Mouse (Mus musculus) yolk sac, embryonic 10.5 days (tissue): ENCODE results near the gene 1700122O11Rik.

ENCODE experiments used
- DNase-seq: peaks from one replicate; pipeline ENCODE4 v3.0.0-alpha.2; 2017; ENCODE audit warnings: low spot score

1700122O11Rik gene

DNA sequence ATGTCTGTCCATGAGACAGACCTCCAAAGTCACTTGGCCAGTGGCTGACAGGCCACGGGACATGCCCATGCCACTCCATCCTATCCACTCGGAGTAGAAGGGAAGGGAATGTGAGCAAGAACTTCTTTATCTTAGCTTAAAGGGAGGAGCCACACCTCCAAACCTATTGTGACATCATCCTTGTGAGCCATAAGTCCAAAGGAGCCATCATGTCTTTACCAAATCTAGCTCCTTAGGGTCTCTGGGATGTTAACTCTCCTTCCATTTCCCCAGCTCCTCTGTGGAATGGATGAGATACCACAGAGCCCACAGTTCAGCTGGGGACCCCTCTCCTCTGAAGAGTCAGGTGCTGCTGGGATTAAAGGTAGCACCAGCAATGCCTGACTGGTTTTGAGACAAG is at the start of gene 1700122O11Rik:
TSS of gene 1700122O11Rik (minus strand) at position 101 of the 400 bp plus-strand sequence.
- DNase-seq, result no peak

DNA sequence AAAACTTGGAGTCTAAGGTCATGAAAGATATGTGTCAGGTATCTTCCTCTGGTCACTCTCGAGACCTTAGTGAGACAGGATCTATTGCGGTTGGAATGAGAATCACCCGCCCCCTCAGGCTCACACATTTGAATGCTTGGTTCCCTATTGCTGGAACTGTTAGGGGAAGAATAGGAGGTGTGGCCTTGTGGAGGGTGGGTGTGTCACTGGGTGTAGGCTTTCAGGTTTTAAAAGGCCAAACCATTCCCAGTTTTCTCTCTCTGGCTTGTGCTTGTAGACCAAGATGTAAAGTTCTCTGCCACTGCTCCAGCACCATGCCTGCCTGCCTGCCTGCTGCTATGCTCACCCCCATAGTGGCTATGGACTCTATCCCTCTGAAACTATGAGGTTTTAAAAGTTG is 42.5 kb upstream of the 1700122O11Rik start:
- DNase-seq, result no peak

DNA sequence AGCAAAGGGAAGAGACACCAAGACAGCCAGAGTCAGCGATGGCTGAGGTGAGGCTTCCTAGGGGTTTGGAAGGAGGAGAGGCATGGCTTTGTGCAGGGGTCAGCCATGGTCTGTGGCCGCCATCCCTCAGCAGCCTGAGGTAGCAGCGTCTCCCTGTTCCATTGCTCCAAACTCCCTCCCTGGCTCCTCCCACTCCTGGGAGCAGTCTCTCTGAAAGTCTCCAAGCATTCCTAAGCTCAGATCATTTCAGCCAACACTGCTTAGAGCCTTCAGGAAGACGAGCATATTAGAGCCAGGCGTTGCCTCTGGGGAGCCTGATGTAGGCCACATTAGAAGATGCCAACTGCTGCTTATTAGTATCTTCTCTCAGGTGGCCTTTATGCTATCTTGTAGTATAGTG is 29.6 kb upstream of the 1700122O11Rik start:
- DNase-seq, result peak; percentile 34

DNA sequence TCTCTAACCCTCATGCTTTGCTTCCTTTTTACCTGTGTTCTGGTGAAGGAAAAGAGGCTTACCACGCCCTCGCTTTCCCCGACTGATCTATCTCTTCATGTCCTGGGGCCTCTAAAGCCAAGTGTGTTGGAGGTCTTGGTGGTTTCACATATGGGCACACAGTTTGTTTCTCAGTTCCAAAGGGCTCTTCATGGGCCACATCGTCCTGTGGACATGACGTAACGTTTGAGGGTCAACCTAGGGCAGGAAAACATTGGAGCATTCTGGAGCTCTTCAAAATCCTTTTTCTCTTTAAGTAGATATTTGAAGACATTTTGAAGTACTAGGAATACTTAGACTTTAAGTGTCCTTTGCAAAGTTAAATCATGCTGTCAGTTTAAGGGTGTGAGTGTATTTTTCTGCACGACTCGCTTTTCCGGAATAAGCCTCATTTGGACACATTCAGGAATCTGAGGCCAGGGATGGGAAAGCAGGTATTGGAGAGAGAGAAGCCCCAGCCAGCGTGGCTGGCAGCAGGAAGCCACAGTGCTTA is 29.1 kb upstream of the 1700122O11Rik start:
- DNase-seq, result no peak

DNA sequence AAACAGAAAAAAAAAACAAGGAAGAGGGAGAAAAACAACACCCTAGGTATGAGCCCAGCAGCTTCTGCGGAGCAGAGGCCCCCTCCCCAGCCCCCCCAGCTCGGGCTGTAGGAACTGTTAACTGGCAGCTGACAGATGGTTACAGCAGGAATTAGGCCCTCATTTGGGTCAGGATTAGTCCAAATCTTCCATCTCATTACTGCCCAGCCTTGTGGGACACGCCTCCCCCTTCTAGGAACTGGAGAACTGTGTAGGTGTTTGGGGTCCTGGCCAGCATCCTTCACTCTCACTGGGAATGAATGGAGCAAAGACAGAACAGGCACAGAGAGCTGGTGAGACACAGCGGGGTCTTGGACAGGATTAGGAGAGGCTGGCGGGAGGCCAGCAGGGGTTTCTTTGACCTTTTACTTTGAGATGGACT is 27.0 kb upstream of the 1700122O11Rik start:
- DNase-seq, result no peak

DNA sequence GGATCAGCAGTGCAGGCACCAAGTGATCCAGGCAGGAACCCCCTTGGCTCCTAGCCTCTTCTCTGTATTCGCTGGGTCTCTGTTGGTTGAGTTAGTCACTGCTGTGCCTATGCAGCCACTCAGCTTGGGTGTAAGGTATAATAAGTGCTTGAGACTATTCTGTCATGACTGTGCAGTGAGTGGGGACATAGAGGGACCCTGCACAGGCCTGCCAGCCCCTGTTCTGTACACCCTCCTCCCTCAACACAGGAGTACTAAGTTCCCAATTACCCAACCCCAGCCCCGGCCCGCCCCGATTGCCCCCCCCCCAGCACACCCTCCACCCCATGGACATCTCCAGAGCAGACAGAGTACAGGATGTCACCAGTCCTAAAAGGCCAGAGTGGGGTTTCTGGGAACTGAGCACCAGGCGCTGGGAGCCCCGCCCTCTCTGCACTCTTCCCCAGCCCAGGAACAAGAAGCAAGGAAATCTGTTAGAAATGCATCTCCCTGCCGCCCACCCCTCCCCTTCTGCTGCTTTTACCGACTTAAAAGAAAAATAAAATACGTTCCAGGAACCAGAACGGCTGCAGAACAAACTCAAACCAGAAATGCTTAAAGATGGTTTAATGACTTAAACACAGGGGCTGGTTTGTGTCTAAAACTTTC is 26.2 kb upstream of the 1700122O11Rik start:
- peak; percentile 47 for DNase-seq

DNA sequence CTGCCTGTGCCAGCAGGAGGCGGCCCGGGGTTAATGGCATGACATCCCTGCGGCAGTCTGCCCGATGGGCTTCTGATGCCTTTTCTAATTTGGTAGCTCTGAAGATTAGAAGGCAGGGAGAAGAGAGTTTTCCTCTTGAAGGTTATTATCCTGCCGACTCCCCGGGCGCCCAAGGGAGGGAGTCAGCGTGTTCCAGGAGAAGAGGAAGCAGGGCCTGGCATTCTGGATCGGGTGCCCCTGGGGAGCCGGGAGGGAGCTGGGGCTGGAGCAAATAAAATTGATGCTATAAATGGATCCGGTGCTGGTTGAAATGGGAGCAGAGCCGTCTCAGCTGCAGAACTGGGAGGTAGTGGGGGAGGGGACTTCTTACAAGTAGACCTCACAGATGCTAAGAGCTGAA is 19.3 kb upstream of the 1700122O11Rik start:
- DNase-seq, result no peak

DNA sequence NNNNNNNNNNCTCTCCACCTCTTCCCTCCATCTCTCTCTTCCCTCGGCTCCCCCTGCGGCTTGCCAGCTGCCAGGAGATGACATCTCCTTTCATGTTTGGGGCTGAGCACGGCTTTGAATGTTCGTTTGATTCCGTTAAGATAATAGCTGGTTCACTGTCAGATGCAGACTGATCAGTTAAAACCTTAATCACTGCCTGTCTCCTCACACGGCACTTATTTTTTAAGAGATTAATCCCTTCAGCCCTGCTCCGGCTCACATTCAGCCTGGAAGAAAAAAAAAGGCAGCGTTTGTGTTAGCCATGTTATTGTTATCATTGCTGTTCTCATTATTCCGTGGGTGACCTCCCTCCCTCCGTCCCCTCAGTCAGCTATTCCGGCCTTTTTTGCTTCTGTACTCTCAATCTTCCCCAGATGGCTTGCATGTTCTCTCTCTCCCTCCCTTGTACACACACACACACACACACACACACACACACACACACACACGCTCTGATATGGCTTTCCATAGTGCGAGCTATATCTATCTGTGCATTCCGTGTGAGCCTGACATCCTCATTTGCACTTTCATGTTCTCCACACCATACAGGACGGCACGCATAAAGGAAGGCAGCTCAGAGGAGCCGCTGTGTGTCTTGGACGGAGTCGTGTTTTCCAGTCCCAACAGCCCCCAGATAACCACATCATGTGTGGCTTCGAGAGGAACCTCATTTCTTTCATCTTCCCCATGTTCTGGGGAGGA is 17.2 kb upstream of the 1700122O11Rik start:
- DNase-seq, result no peak

DNA sequence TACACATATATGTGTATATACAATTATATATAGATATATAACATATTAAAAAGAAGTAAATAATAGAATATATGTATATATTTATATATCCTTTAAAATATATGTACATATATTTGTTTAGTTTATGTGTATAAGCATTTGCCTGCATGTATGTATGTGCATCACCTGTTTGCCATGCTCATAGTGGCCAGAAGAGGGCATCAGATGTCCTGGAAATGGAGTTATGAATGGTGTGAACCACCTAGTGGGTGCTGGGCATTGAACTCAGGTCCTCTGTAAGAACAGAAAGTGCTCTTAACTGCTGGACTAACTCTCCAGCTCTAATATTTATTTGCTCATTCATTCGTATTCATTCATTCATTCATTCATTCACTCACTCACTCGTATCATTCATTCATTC is 15.6 kb upstream of the 1700122O11Rik start:
- DNase-seq, result no peak

DNA sequence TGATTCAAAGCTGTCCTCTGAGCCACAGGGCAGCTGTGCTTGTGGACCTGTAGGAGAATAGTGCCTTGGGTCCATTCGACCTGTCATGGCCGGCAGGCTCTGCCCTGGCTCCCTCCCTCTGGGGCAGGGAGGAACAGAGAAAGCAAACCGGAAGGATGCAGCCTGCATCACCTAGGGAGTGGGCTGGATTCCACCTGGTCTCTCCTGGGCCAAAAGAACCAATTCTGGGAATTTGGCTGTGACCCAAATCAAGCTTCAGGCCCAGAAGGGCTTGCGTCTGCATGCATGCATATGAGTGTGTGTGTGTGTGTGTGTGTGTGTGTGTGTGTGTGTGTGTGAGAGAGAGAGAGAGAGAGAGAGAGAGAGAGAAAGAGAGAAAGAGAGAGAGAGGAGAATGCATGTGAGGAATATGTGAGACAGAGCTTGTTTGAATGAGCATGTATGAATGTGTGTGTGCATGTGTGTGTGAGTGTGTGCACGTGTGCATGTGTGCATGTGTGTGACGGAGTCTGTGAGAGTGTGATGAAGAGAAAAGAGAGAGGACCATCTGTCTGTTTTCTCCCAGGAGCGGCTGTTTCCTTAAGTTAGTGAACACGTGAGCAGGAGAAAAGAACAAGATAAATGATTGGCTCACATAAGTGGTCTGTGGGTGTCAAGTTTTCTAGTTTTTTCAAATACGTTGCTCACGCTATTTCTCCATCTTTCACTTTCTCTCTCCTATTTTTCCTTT is 14.4 kb upstream of the 1700122O11Rik start:
- DNase-seq, result no peak

DNA sequence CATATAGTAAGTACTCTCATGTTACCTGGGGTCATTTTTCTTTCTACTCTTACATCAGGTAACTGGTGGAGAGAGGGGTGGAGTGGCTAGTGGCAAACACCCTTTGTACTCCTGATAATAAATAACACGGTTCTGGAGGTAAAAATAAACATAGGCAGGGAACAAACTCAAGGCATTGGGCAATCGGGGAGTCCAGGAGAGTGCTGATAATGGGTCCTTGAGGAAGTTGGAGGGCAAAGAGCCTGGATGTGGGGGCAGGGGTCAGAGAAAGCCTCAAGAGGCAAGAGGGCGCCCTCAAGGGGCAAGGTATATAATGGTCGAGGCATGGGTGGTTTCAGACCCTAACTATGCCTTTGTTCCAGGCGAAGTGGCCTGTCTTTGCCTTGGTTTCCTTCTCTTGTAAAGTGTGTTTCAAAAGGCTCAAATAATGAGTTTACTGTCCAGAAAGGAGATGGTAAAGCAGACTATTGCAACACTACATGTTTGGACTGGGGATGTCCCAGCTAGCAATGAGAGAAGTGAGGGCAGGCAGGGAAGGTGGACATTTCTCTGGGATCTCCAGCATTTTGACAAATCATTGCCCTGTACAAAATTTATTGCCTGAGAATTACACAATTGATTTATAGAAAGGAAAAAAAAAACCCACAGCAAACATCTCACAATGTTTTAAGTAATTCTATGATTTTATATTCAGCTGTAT is 13.7 kb upstream of the 1700122O11Rik start:
- peak; percentile 89 for DNase-seq

DNA sequence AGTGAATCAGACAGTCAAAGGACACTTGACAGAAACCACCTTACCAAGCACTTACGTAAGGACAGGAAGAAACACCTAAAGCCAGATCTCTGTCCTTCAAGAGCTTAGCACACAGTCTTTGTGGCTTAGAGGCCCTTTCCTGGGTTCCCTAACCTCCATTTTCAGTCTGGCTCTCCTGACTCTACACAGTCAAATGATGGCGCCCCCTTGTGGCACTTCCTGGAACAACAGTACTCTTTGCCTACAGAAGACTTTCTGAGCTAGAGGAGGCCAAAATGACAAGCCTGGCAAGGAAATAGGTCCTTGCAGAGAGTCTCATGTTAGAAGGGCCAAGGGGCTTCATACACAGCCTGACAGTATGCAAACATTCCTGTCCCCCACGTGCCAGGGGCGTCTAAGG is 7.5 kb upstream of the 1700122O11Rik start:
- DNase-seq, result peak; percentile 55

DNA sequence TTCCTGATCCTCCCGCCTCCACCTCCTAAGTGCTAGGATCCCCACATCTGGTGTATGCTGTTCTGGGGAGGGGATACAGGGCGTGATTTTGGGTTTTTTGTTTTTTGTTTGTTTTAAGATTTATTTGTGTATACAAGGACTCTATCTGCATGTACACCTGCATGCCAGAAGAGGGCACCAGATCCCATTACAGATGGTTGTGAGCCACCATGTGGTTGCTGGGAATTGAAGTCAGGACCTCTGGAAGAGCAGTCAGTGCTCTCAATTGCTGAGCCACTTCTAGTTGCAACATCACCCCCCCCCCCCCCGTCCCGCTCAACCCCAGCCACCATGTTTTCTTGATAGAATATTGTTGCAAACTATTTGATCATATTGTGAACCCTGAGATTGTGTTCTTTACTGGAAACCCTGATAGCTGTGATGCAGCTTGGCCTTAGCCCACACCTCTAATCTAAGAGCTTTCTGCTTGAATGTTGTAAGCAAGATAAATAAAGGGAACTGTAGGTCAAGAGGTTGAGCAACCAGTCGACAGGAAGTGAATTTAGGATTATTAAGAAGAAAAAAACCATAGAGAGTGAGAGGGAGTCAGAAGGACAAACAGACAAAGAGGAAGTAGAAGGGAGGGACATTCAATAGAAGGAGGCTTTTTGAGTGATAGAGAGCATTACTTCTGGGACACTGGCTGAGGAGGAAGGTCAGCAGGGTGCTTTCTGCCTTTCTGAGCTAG is 5.2 kb upstream of the 1700122O11Rik start:
- no peak for DNase-seq

DNA sequence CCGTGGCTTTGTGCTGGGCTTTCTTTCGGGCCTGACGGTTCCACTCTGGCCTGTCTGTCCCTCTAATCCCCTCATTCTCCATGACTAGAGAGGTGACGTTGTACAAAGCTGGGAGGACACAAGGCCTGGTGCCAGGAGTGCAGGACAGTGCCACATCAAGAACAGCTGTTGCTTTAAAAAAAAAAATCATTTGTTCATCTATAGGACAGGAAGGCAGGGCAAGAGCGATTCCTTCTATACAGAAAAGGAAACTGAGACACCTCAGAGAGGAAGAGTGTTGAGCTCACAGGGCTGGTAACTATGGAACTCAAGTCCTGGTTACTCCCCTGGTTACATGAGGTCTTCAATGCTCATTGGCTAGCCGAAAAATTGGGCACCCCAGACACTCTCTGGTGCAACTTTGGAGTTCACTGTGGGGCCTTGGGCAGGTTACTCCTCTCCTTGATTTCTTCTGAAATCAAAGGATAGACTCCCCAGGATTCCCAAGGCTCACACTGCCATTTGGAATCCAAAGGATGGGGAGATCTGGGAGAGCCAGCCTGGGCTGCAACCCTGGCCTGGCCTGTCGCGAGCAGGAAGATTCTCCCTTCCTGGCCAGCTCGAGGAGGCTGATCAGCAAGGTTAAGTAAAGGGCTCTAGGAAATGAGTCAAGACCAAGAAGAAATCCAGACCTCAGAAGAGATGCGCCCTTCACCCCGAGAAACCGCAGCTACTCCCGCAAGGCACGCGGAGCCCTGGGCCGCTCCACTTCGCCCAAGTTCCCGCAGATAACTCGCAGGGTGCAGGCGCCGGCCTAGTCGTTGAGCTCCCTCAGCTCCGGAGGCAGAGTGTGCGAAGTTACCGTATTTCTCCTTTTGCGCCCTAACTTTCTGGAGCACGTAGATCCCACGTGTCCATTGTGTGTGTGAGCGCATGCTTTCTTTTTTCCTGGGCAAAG is 3.5 kb upstream of the 1700122O11Rik start:
- peak; percentile 75 for DNase-seq

DNA sequence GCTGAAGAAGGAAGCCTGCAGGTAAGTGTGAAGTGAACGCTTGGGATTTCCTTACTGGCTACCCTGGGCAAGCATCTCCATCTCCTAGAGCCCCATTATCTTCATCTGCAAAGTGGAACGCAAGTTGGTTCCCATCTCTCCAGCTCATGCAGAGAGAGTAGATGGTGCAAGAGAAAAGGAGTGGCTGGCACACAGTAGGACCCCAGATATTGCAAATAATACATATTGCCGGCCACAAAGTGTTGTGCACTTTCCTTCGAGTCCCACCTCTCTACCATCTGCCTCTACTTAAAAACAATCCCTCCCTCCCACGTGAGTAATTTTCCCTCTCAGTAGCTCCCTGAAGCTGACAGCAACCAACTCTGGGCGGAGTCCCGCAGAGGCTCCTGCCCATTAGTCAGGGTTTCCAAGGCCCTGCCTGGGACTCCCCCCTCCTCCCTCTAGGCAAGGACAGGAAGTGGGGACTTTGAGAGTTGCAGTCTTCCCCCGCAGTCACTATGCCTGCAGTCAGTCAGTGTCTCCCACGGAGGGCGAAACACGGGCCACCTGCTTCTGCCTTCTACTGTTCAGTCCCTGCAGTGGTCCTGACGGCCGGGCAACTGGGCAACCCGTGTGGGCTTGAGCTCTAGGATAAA is 1.3 kb upstream of the 1700122O11Rik start:
- DNase-seq, result peak; percentile 85

DNA sequence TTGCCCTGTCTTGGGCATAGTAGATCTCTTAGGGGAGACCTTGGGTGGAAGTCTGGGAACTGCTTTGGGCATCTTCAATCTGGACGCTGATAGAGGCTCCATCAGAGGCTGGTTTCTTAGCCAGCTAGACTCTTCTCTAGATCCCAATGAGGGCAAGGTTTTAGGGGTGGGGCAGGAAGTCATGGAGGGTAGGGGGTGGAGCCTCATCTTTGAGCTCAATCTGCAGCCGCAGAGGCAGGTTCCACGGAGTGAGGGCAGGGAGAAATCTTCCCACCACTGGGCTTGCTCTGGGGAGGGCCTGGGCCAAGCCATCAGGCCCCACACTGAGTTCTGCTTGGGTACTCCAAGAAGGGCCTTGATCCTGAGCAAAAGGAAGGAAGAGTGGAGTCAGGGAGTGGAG is 1.2 kb downstream of the 1700122O11Rik start:
- DNase-seq, result no peak

DNA sequence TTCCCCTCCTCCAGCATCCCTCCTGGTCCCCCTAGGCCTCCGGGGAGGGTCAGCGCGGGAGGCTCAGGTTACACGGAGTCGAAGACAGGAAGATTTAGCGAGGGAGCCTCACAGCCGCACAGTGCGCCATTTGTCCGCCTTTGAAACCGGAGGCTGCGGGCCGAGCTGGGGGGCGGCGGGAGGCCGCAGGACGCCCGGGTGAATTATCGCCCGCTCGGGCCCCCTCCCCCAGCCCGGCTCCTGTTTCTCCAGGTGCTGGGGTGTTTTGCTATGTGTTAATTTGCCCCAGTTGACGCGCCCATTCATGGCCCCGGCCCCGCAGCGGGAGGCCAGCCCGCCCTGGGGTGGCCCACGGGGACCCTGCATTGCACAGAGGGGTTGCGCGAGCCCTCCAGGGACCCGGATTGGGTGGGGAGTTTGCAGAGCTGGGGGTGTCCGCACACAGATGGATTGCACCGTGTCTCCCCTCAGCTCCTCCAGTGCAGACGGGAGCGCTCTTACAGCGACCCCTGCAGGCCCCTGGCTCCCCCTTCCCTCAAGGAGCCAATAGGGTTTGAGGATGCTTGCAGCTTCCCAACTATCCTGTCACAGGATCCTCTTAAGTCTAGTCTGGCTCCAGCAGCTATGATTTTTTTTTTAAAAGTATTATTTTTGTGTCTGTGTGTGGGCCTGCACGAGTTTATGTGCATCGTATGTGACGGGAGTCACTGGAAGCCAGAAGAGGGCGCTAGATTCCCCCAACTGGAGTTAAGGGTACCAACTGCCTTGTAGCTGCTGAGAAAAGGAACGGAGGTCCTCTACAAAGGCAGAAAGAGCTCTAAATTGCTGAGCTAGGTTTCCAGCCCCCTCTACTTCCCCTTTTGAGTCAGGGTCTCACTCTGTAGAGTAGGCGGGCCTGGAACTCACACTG is 6.3 kb downstream of the 1700122O11Rik start:
- DNase-seq, result peak; percentile 83

DNA sequence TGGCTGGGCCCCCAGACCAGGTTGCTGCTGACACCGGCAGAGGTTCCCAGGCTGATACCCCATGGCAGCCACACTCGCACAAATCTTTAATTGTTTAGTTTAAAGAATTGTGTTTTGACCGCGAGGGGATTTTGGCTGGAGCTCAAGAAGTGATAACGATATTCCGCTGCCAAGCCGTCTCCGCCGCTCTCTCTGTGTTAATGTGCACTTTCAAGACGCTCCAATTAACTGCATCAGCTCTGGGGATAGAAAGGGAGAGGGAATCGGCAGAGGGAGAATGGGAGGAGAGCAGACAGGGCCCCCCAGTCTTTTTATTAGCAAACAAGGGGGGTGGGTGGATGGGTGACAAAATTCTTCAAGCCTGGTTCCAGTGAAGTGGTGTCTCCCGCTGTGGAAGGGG is 8.9 kb downstream of the 1700122O11Rik start:
- DNase-seq, result no peak

DNA sequence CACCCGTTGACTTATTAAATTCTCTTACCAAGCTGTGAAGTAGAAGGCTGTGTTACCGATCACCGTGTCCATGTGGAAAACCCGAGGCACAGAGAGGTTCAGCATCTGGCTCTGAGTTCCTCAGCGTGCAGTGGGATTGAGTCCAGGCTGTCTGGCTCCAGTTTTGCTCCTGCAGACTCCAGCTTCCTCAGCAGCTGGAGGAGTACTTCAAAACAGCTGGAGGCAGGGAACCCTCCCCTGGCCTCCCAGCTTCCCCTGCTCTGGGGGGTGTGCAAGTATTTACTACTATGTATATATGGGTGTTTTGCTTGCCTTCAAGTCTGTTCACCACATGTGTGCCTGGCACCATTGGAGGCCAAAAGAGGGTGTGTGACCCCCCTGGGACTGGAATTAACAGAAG is 9.8 kb downstream of the 1700122O11Rik start:
- no peak for DNase-seq
